Mouse (Mus musculus): ENCODE measurements around the gene Spocd1.

DNA sequence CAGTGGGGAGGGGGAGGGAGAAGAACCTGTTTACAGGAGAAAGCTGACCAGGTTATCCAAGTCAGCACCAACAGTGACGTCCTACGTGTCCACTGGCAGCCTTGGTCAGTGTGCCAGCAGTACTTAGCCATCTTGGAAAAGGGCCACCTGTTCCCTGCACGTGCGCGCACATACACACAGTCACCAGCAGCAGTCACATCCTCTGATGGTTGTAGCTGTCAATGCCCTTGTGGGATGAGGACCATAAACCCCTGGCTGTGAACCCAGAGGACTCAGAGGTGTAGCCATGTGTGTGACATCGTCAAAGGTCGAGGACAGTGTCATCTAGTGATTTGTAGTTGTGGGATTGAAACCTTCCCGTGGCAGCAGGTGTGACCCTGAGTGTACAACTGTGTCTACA lies 4.9 kb upstream of the Spocd1 start:
- TF ChIP-seq POLR2A (IDR thresholded peaks at IDR 0.05; ENCODE audit: borderline replicate concordance, insufficient read depth, low read length), result no peak
- TF ChIP-seq CTCF (IDR thresholded peaks at IDR 0.05; ENCODE audit: borderline replicate concordance, insufficient read depth, low read depth, low read length), result no peak

All from cerebellum, adult 2 months (tissue).